Mouse (Mus musculus): ENCODE measurements around the gene Cherp. TPM values are rescaled to one million over a fixed set of nuclear protein-coding genes. Genes with fewer than 3 reads are reported as not detected.
A peak's percentile ranks its signal among the peaks of the same experiment; 100 is the strongest.

Gene Cherp
- total RNA-seq, 1 experiment from 2014 or later, result 11.8 TPM

DNA sequence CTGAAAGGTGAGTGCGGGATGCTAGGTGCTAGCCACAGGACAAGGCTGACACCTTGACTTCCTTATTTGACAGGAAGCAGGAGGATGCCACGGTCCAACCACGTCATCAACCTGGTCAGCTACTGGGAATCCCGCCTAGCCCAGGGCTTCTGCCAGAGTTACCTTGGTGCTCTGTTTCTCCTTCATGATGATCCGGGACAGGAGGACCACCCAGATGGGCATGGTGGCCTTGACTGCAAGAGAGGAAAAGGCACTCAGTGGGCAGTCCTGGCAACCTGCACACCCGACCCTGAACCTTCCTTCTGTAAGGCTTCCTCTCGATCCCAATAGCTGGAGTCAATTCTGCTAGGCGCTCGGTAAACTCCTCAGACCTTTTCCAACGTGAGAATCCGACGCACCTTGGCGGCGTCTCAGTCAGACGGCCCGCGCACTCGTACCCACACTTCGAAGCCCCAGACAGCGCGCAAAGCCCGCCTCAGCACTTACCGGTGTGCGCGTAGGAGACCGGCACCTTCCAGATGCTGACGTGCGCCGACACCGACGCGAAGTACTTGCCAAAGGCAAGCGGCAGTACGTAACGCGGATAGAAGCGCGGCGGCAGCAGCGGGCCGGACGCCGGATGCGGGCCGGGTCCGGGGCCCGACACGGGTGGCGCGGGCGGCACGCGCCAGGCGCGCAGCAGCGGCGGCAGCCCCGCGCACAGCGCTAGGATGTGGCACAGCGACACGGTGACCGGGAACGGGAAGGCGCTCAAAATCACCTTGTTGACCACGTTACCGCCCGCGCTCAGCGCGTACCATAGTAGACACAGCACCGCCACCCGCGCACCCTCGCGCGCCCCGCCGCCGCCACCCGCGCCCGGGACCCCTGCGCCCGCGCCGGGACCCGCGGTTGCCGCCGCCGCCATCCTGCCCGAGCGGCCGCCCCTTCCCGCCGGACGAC is 16.9 kb upstream of the Cherp start, which contains the start of gene Slc35e1:
Gene Slc35e1 (minus strand): TSS at position 935 of the 942 bp plus-strand sequence.
- ATAC-seq (replicated peaks in 1 of 2; ENCODE audit: insufficient read depth in 1 of 2, low FRiP score in 2 of 2, low TSS enrichment in 1 of 2, low read depth in 1 of 2, poor library complexity in 2 of 2, severe bottlenecking in 2 of 2), result peak; percentile 40 to 47

GRCm38 (mm10) chr8:72491017-72491416 is 16.0 kb upstream of the Cherp start:
- no peak for ATAC-seq (replicated peaks in 1 of 2; ENCODE audit: insufficient read depth in 1 of 2, low FRiP score in 2 of 2, low TSS enrichment in 1 of 2, low read depth in 1 of 2, poor library complexity in 2 of 2, severe bottlenecking in 2 of 2)

DNA sequence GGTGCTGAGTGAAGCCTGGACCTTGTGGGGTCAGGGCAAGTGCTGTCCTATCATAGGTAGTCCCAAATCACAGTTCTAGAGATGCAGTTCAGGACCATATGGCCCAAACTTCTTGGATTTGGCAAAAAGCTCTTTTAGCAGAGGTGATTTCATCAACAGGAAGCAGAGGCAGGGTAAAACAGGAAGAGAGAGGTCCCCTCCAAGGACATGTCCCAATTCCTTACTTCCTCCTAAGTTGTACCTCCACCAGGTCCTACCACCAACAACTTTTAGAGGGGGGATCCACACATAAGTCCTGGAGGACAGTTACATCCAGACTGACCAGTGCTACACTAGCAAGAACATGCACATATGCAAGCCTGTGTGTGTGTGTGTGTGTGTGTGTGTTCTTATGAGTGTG is 12.0 kb upstream of the Cherp start:
- peak in 1 of 2 experiments; percentile 19; a peak in 1 of 4 replicates for ATAC-seq (replicated peaks in 1 of 2; ENCODE audit: insufficient read depth in 1 of 2, low FRiP score in 2 of 2, low TSS enrichment in 1 of 2, low read depth in 1 of 2, poor library complexity in 2 of 2, severe bottlenecking in 2 of 2)

DNA sequence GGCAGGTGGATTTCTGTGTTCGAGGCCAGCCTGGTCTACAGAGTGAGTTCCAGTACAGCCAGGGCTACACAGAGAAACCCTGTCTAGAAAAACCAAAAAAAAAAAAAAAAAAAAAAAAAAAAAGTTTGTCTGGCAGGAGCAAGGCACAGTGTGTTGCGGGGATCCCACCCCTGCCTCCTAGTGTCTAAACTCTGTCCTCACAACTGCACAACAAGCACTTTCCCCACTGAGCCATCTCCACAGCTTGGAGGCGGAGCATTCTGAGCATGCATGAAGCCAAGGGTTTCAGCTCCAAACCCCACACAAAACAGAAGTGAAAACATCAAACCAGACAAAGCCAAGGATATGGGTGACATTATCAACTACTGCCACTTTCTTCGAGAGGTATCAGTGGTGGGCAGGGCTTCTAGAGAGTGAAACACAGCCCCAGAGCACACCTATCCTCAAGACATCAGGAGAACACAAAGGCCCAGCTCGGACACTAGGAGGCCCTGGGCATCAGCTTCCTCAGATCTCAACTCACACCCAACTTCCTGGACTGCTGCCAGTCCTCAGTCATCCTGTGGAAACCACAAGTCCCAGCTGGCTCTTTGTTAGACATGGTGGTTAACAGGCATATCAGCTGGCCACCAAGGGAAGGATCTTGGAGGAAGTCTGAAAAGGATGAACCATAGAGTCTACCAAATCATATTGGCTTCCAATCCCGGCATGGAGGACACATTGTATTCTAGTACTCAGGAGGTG is 10.6 kb upstream of the Cherp start:
- ATAC-seq (replicated peaks in 1 of 2; ENCODE audit: insufficient read depth in 1 of 2, low FRiP score in 2 of 2, low TSS enrichment in 1 of 2, low read depth in 1 of 2, poor library complexity in 2 of 2, severe bottlenecking in 2 of 2), result peak; percentile 79 to 85

- ATAC-seq (replicated peaks in 1 of 2; ENCODE audit: insufficient read depth in 1 of 2, low FRiP score in 2 of 2, low TSS enrichment in 1 of 2, low read depth in 1 of 2, poor library complexity in 2 of 2, severe bottlenecking in 2 of 2), result no peak
Observed at GRCm38 (mm10) chr8:72470684-72471083, 4.3 kb downstream of the Cherp start.

DNA sequence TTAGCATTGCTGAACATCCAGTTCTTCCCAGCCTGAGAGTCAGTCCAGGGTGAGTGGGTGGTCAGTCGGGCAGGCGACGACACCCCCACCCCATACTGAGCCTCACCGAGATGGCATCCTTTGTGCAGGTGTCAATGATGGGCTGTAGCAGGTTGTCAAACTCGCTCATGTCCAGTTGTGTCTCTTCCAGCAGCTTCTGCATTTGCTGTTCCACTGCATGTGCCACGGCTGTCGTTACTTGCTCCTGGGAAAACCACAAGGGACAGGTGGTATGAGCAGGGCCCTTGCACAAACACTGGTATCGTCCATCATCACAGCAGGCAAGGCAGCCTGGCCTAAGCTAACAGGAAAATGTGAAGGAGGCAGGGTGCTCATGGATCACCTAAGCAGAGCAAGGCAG is 5.0 kb downstream of the Cherp start:
- ATAC-seq (replicated peaks in 1 of 2; ENCODE audit: insufficient read depth in 1 of 2, low FRiP score in 2 of 2, low TSS enrichment in 1 of 2, low read depth in 1 of 2, poor library complexity in 2 of 2, severe bottlenecking in 2 of 2), result no peak

DNA sequence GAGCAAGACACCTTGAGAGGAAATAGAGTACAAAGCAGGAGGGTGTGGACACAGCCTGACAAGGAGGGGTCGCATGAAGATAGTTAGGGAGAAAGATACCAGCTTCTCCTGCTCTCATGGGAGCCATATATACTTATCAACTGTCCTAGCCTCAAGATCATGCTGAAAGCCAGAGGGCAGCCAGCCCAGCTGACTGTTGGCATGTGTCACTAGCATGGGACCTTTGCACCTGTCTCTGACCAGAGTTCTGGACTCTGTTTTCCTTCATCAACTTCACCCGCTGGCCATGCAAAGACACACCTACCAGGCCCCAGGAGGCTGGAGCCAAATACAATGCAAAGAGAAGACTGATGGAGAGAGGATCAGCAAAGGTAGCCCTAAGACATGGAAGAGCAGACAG is 5.8 kb downstream of the Cherp start:
- ATAC-seq (replicated peaks in 1 of 2; ENCODE audit: insufficient read depth in 1 of 2, low FRiP score in 2 of 2, low TSS enrichment in 1 of 2, low read depth in 1 of 2, poor library complexity in 2 of 2, severe bottlenecking in 2 of 2), result no peak

GRCm38 (mm10) chr8:72464211-72464610 is 10.8 kb downstream of the Cherp start:
- no peak for ATAC-seq (replicated peaks in 1 of 2; ENCODE audit: insufficient read depth in 1 of 2, low FRiP score in 2 of 2, low TSS enrichment in 1 of 2, low read depth in 1 of 2, poor library complexity in 2 of 2, severe bottlenecking in 2 of 2)

- no peak for ATAC-seq (replicated peaks in 1 of 2; ENCODE audit: insufficient read depth in 1 of 2, low FRiP score in 2 of 2, low TSS enrichment in 1 of 2, low read depth in 1 of 2, poor library complexity in 2 of 2, severe bottlenecking in 2 of 2)
Observed at GRCm38 (mm10) chr8:72459881-72460533, 15.0 kb downstream of the Cherp start.

DNA sequence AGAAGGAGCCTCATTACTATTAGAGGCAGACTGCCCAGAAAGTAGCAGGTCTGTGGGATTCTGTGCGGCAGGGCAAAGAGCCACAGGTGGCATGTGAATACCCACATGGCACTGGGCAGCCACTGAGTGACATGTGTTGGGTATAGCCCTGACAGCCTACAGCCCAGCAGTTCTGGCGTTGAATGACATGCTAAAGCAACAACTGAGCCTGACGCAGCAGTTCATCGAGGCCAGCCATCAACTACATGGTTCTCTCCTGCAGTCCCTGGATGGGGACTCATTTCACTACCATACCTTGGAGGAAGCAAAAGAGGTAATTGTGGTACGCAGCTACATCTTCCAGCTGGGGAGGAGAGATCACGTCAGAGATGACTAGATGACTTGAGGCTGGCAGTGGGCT is 16.6 kb downstream of the Cherp start:
- ATAC-seq (replicated peaks in 1 of 2; ENCODE audit: insufficient read depth in 1 of 2, low FRiP score in 2 of 2, low TSS enrichment in 1 of 2, low read depth in 1 of 2, poor library complexity in 2 of 2, severe bottlenecking in 2 of 2), result no peak

DNA sequence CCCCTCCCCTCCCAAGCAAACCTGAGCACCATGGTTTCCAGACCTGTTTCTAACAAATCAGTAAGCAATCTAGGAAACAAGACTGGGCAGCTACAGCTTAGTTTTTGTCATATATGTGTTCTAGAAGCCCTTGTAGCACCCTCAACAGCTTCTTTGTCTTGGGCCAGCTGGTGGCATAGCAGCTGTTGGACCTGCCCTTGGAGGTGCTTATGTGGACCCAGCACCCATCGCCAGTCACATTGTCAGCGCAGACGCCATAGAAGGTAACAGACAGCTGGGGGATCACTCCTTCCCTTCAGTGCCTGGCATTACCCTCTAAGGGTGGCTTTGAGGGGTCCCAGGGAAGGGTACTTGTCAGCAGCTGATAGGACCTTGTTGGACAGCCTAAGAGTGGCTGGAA is 17.2 kb downstream of the Cherp start:
- no peak for ATAC-seq (replicated peaks in 1 of 2; ENCODE audit: insufficient read depth in 1 of 2, low FRiP score in 2 of 2, low TSS enrichment in 1 of 2, low read depth in 1 of 2, poor library complexity in 2 of 2, severe bottlenecking in 2 of 2)

DNA sequence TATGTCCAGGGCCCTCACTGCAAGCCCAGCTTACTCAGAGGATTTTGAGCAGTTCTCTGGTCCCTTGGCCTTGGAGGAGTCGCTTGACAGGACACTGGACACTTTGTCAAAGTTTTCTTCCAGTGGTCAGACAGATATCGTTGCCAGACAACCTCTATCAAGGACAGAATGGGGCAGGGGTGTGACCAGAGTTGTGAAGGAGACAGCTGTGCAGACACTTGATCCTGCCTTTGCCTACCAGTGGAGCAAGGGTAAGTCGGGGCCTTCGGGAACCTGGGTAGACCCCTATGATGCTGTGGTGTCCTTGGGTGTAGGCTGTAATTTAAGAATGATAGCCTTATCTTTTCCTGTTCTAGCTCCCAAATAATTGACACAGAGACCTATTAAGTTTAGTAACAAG is 19.7 kb downstream of the Cherp start:
- ATAC-seq (replicated peaks in 1 of 2; ENCODE audit: insufficient read depth in 1 of 2, low FRiP score in 2 of 2, low TSS enrichment in 1 of 2, low read depth in 1 of 2, poor library complexity in 2 of 2, severe bottlenecking in 2 of 2), result no peak

- ATAC-seq (replicated peaks in 1 of 2; ENCODE audit: insufficient read depth in 1 of 2, low FRiP score in 2 of 2, low TSS enrichment in 1 of 2, low read depth in 1 of 2, poor library complexity in 2 of 2, severe bottlenecking in 2 of 2), result no peak
Observed at GRCm38 (mm10) chr8:72453904-72454303, 21.1 kb downstream of the Cherp start.

- ATAC-seq (replicated peaks in 1 of 2; ENCODE audit: insufficient read depth in 1 of 2, low FRiP score in 2 of 2, low TSS enrichment in 1 of 2, low read depth in 1 of 2, poor library complexity in 2 of 2, severe bottlenecking in 2 of 2), result no peak
Observed at GRCm38 (mm10) chr8:72451516-72451915, 23.5 kb downstream of the Cherp start.

DNA sequence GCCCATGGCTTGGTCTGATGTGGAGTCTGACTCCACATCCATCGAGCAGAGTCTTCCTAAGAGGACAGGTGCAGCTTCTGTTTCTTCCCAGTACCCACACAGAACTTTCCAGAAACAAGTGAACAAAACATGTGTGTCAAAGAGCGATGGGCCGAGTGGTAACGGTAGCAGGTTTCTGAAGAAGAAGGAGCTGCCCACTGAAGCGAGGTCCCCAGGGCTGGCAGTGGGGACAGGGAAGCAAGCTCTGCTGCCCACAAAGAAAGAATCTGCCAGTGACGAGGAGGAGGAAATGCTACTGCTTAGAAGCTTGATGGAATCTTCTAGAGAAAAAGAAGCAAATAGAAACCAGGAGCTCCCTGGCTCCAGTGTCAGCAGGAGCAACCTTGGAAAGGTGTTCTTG is 30.0 kb downstream of the Cherp start:
- no peak for ATAC-seq (replicated peaks in 1 of 2; ENCODE audit: insufficient read depth in 1 of 2, low FRiP score in 2 of 2, low TSS enrichment in 1 of 2, low read depth in 1 of 2, poor library complexity in 2 of 2, severe bottlenecking in 2 of 2)

DNA sequence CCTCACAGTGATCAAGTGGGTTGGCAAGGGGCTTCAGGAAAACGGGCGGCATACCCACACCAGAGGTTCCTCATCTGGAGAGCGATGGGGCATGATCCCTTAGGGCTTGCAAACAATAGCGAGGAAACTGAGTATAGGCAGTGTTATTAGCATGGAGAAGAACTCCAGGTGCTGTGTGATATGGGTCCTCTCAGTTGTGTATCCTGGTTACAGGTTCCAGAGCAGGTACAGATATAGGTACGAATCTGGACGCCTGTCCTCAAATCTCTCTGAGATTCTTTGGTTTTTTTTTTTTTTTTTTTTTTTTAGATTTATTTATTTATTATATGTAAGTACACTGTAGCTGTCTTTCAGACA is 31.1 kb downstream of the Cherp start:
- ATAC-seq (replicated peaks in 1 of 2; ENCODE audit: insufficient read depth in 1 of 2, low FRiP score in 2 of 2, low TSS enrichment in 1 of 2, low read depth in 1 of 2, poor library complexity in 2 of 2, severe bottlenecking in 2 of 2), result no peak; a peak in 1 of 4 replicates

DNA sequence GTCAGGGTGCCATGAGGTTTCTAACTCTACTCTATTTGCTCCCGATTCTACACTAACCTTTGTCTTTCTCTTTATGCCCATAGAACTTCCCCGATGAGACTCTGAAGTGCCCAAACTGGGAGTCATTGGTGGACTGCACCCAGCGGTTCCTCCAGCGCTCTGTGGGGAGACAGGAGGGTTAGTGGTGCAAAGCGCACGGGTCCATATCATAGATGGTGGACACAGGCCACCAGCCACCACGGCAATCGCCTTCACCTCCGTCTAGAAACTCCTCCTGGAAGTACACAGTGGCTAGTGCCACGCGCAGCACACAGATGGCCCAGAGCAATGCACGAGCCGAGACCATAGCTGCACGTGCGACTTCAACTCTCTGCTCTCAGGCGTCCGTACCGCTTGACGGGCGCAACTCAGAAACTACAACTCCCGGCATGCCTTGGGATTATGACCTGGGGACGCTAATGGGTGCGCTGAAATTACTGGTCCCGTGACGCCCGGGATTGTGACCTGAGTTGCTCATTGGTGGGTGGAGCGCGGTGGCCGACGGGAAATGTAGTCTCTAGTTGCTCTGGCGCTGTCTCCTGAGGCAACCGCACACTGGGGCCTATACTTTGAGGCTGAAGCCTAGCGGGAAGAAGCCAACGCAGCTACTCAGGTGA is 31.6 kb downstream of the Cherp start, which contains the start of the genes Calr3 and 1700030K09Rik:
Gene Calr3 (minus strand): TSS at position 533 of the 656 bp plus-strand sequence.
Gene 1700030K09Rik (plus strand): TSS at position 543 of the 656 bp plus-strand sequence.
- ATAC-seq (replicated peaks in 1 of 2; ENCODE audit: insufficient read depth in 1 of 2, low FRiP score in 2 of 2, low TSS enrichment in 1 of 2, low read depth in 1 of 2, poor library complexity in 2 of 2, severe bottlenecking in 2 of 2), result peak; percentile 100
